Mouse (Mus musculus) testis, postnatal 14 days (tissue): ENCODE data around the gene Pbrm1.

Experiments used
- DNase-seq: peaks from one replicate; pipeline ENCODE4 v3.0.0; 2021; ENCODE audit warnings: low spot score

Gene Pbrm1

GRCm38 (mm10) chr14:31018860-31019291 lies at the start of gene Pbrm1, which contains the start of gene Gnl3:
Gene Pbrm1, plus strand, starts transcription at chr14:31019138.
Gene Gnl3, minus strand, starts transcription at chr14:31019152.
- peak; percentile 99 for DNase-seq

DNA sequence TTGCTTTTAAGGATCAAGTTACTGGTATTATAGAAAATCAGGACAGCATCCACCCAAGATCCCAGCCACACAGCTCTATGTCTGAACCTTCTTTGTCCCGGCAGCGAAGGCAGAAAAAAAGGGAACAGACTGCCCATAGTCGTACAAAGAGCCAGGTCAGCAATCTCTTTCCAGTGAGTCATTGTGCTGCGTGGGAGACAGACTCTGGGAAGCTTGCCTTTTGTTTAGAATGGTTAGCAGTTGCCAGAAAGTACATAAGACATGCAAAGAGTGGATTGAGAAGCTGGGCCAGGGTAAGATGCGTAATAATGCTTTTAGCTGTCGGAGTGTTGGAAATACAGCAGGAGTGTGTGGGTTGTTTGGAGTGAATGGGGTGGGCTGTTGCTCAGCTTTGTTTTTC lies 44.7 kb upstream of the Pbrm1 start:
- peak; percentile 74 for DNase-seq

DNA sequence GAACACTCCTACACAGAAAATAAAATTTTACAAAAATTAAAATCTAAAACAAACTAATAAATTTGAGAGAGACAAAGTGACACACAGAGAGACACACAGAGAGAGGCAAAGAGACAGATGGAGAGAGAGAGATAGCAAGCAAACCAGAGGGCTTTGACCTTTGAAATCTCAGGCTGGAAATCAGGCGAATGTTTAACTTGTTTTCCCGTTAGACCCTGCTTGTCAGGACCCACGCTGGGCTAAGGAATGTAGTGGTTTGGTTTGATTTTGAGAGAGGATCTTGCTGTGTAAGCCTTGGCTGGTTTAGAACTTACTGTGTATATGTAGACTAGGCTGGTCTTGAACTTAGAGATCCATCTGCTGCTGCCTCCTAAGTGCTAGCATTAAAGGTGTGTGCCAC lies 42.7 kb upstream of the Pbrm1 start:
- no peak for DNase-seq

GRCm38 (mm10) chr14:30996417-30996816 lies 22.5 kb upstream of the Pbrm1 start:
- DNase-seq: no peak

GRCm38 (mm10) chr14:31000356-31000755 lies 18.6 kb upstream of the Pbrm1 start:
- no peak for DNase-seq

GRCm38 (mm10) chr14:31000816-31001306 lies 18.1 kb upstream of the Pbrm1 start:
- DNase-seq: no peak

GRCm38 (mm10) chr14:31001307-31002205 lies 17.4 kb upstream of the Pbrm1 start, which contains the start of the genes Glt8d1 and Spcs1:
Gene Glt8d1, plus strand, starts transcription at chr14:31001400.
Gene Spcs1, minus strand, starts transcription at chr14:31001672.
- DNase-seq: peak; percentile 87

- DNase-seq: no peak
These were observed 14.4 kb upstream of the Pbrm1 start for GRCm38 (mm10) chr14:31004527-31004926.

DNA sequence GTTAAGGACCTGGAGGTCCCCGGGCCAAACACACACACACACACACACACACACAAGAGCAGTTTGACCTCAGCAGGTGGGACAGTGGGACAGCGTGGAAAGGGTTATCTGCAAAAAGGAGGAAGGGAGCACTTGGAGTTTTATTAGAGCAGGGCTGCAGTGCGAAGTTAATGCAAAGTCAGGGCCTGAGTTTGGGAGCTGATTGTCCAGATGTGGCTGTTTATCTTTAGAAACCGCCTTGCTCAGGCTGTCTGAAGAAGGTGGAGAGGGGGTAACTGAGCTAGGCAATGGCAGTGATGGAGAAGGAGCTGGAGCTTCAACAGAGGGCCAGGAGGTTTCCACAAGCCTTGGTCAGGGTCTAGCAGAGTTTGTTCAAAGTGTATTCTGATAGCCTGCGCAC lies 12.2 kb upstream of the Pbrm1 start:
- no peak for DNase-seq

DNA sequence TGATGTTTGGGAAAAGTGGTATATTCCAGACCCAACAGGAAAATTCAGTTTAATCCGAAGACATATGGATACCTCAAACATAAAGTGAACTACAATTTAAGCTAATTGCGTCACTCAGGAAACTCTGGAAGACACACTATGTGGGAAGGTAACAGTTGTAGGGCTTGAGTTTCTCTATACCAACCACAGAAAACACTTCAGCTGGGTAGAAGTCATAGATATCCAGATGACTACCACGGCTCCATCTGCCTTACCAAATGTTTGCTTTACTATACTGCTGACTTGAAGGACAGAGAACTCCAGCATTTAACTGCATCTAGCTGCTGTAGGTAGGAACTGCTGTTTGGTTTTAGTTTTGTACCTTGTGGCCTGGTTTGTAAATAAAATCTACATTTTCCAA lies 7.3 kb upstream of the Pbrm1 start:
- no peak for DNase-seq

DNA sequence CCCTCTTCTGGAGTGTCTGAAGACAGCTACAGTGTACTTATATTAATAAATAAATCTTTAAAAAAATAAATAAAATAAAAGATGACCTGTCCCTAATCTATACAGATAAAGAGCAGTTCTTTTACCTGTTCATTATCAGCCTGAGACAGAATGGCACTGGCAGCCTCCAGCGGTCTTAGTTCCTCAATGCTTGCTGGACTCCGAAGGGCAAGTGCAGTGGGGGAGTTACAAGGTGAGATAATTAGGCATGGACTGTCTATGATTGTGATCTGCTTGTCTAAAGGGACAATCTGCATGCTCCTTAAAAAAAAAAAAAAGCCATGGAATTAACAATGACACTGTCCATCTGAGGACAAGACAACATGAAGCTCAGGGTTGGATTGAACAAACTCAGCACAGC lies 5.0 kb upstream of the Pbrm1 start:
- DNase-seq: no peak

DNA sequence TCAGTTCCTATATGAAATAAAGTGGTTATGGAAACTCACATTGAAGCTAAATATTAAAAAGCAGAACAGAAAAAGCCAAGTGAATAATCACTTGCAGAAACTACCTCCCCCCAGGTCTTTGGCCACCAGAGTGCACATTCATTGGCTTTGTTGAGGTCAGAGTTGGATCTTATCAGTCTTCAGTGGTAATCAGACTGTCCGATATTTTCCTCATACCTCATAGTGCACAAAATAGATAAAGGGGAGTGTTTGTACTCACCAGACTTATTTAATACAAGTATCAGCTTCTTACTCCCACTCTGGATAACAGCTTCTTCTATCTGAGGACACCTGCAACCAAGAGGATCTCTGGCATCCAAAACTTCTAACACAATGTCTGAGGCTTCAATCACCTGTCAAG lies 2.9 kb upstream of the Pbrm1 start:
- no peak for DNase-seq

DNA sequence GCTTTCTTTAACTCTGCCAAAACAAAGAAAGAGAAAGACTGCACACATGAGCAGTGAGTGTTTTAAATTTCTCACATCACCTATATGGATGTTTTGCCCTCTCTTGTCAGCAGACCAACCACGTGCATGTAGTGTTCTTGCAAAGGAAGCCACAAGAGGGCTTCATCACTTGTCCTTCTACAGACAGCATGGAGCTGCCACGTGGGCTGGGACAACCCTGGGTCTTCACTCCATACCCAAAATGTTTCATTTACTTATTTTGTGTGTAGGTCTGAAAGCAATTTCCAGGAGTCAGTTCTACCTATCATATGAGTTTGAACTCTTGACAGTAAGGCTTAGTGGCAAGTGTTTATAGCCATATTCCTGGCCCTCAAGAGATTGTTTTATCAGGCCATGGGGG lies 1.1 kb upstream of the Pbrm1 start:
- DNase-seq: no peak

GRCm38 (mm10) chr14:31019331-31020205 lies 630 bp downstream of the Pbrm1 start:
- peak; percentile 84 for DNase-seq

DNA sequence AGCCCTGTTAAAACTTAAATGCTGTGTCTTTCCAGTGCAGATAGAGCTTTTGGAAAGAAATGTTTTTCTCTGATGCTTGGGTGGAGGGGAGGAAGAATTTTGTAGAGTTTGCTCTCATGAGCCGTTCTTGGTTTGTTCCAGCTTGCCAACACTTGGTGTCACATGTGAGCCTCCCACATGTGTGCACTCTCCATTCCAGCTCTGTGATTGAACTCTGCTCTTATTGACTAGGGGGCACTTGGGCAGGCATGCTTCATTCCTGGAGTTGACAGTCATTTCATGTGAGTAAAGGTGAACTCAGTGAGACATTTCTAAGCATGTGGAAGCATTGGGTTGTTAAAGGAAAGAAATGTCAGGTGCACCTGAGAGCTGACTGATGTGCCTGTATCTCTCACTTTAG lies 3.6 kb downstream of the Pbrm1 start:
- no peak for DNase-seq

- DNase-seq: no peak
These were observed 6.8 kb downstream of the Pbrm1 start for GRCm38 (mm10) chr14:31025785-31026184.

DNA sequence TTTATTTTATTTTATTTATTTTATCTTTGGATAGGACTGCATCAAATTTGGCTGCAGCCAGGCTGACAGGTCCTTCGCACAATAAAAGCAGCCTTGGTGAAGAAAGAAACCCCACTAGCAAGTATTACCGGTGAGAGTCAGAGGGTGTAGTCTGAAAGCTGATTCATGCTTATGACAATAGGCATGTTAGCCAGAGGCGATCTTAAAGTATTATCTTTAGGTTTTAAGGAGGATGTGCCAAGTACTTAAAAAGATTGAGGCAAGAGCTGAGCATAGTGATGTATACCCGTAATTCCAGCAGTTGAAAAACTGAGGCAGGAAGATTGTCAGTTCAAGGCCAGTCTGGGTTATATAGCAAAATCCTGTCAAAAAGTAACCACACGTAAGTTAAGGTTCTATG lies 26.4 kb downstream of the Pbrm1 start:
- no peak for DNase-seq

DNA sequence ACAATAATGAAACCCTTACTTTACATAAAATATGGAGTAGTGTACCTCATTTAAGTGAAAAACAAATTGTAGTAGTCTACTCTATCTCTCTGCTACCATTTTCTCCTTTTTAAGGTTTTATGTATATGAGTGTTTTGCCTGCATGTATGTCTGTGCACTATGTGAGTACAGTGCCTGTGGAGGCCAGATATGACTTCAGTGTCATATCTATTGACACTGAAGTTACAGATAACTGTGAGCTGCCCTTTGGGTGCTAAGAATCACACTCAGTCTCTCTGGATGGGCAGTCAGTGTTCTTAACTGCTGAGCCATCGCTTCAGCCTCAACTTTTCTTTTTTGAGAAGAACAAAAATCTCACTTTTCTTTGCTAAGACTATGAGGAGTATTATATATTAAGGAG lies 26.9 kb downstream of the Pbrm1 start:
- no peak for DNase-seq

DNA sequence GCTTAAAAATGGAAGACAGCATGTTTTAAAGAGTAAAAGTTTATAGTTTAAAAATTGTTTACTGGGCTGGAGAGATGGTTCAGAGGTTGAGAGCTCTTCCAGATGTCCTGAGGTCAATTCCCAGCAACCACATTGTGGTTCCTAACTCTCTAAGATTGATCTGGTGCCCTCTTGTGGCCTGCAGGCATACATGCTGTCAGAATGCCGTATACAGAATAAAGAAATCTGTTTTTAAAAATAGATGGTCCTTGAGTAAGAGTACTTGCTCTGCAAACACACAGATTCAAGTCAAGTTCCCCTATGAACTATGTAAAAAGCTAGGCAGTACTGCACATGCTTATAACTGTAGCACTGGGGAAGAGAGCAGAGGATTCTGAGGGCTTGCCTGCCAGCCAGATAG lies 43.3 kb downstream of the Pbrm1 start:
- no peak for DNase-seq

DNA sequence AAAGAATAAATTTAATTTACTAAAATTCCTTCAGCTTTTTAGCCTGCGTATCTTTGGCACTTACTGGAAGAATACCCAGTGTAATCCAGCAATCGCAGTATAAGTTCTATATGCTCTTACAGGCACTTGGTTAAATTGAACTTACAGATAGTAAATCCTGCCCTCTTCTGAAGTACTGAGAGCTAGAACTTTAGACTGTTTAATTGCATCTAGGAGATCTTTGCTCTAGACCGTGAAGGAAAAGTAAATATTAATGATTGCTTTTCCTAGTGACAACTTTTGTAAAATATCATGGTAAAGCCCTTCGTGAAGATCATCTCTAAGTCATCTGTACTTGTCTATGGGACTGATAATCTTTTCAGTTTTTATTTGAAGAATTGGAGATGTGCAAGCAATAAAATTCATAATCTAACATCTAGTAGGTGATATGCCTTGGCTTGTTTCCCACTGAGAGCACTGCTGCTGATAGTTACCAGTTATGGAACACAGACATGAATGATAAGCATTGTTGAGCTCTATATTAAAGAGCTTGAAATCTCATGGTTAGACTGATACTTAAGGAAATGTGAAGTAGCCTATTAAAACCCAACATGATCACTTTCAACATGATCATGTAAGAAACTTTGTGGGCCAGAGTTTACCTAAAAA lies 50.3 kb downstream of the Pbrm1 start:
- no peak for DNase-seq

DNA sequence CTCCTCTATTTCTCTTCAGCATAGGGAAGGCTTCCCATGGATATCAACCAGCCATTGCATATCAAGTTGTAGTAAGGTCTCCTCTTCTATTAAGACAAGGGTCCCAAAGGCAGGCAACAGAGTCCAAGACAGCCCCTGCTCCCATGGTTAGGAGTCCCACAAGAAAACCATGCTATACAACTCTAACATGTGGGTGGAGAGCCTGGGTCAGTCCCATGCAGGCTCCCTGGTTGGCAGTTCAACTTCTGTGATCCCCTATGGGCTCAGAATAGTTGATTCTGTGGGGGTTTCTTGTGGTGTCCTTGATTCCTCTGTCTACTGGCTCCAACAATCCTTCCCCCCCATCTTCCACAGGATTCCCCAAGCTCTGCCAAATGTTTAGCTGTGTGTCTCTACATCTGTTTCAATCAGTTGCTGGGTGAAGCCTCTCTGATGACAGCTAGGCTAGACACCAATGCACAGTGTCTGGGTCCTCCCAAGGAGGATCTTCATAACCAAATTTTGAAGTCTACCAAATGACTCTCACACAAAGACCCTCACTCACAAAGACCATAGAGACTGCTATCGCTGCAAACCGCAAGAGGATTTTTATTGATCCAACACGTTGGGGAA lies 59.8 kb downstream of the Pbrm1 start:
- DNase-seq: no peak
